Mouse (Mus musculus): Measurements from ENCODE around the gene Smagp. TPM values are rescaled to one million over a fixed set of nuclear protein-coding genes. Genes with fewer than 3 reads are reported as not detected.
A peak's percentile ranks its signal among the peaks of the same experiment; 100 is the strongest.

Smagp gene
- polyA plus RNA-seq, 1 experiment: 160 TPM

GRCm38 (mm10) chr15:100616221-100616620 lies 20.5 kb downstream of the Smagp start:
- TF ChIP-seq CTCF (conservative IDR thresholded peaks at IDR 0.05; ENCODE audit: insufficient read depth, insufficient read length, low read depth, low read length): no peak
- no peak for TF ChIP-seq POLR2A (IDR thresholded peaks at IDR 0.05; ENCODE audit: low read depth, low read length)
- Histone ChIP-seq H3K27me3 (replicated peaks; ENCODE audit: control insufficient read depth, insufficient read depth, low read length) (no peaks in the 10 kb centered on the region), H3K4me1 (ENCODE audit: control insufficient read depth, insufficient read depth, low read length) (peaks cover 13% of the 10 kb centered on the region; the same call in 1 of the 2 replicates), H3K27ac (ENCODE audit: insufficient read depth, low read depth, low read length) (peak overlapping the region; percentile 87), H3K36me3 (ENCODE audit: control insufficient read depth, insufficient read depth, low read length) (peaks cover 9% of the 10 kb centered on the region), H3K4me3 (ENCODE audit: insufficient read depth, low read depth, low read length) (peak overlapping the region; percentile 77)
- no peak for DNase-seq
- under 1% methylated on average over 19 of the region's 19 CpGs for WGBS

GRCm38 (mm10) chr15:100615825-100616220 lies 20.9 kb downstream of the Smagp start:
- peak; percentile 94 for DNase-seq
- peaks cover 9% of the 10 kb centered on the region for H3K36me3 ChIP-seq (ENCODE audit: control insufficient read depth, insufficient read depth, low read length)
- peaks cover 13% of the 10 kb centered on the region; the same call in 1 of the 2 replicates for H3K4me1 ChIP-seq (ENCODE audit: control insufficient read depth, insufficient read depth, low read length)
- H3K27ac ChIP-seq (ENCODE audit: insufficient read depth, low read depth, low read length): peak overlapping the region; percentile 87
- under 1% methylated on average over 41 of the region's 43 CpGs for WGBS
- TF ChIP-seq POLR2A (IDR thresholded peaks at IDR 0.05; ENCODE audit: low read depth, low read length) (no peak), CTCF (conservative IDR thresholded peaks at IDR 0.05; ENCODE audit: insufficient read depth, insufficient read length, low read depth, low read length) (no peak)
- H3K4me3 ChIP-seq (ENCODE audit: insufficient read depth, low read depth, low read length): peak overlapping the region; percentile 77
- H3K27me3 ChIP-seq (replicated peaks; ENCODE audit: control insufficient read depth, insufficient read depth, low read length): no peaks in the 10 kb centered on the region

GRCm38 (mm10) chr15:100614996-100615824 lies 21.5 kb downstream of the Smagp start, which contains the start of gene Dazap2:
Gene Dazap2 (plus strand): TSS chr15:100615349.
- peak within 1 kb of the TSS; percentile 87 for H3K27ac ChIP-seq (ENCODE audit: insufficient read depth, low read depth, low read length)
- peaks cover 13% of the 10 kb centered on the region; the same call in 1 of the 2 replicates for H3K4me1 ChIP-seq (ENCODE audit: control insufficient read depth, insufficient read depth, low read length)
- peak within 1 kb of the TSS; percentile 77 for H3K4me3 ChIP-seq (ENCODE audit: insufficient read depth, low read depth, low read length)
- TF ChIP-seq POLR2A (IDR thresholded peaks at IDR 0.05; ENCODE audit: low read depth, low read length): peak; percentile 91
- no peak for TF ChIP-seq CTCF (conservative IDR thresholded peaks at IDR 0.05; ENCODE audit: insufficient read depth, insufficient read length, low read depth, low read length)
- no peaks in the 10 kb centered on the region for H3K27me3 ChIP-seq (replicated peaks; ENCODE audit: control insufficient read depth, insufficient read depth, low read length)
- peaks cover 9% of the 10 kb centered on the region for H3K36me3 ChIP-seq (ENCODE audit: control insufficient read depth, insufficient read depth, low read length)
- peak; percentile 99 for DNase-seq
- 1% methylated on average over 91 of the region's 99 CpGs for WGBS

- Histone ChIP-seq H3K27me3 (replicated peaks; ENCODE audit: control insufficient read depth, insufficient read depth, low read length) (no peaks in the 10 kb centered on the region), H3K4me1 (ENCODE audit: control insufficient read depth, insufficient read depth, low read length) (peaks cover 13% of the 10 kb centered on the region; the same call in 1 of the 2 replicates), H3K4me3 (ENCODE audit: insufficient read depth, low read depth, low read length) (peak overlapping the region; percentile 67), H3K27ac (ENCODE audit: insufficient read depth, low read depth, low read length) (peak overlapping the region; percentile 85), H3K36me3 (ENCODE audit: control insufficient read depth, insufficient read depth, low read length) (peaks cover 8% of the 10 kb centered on the region)
- WGBS: 8% methylated on average over 43 of the region's 43 CpGs
- no peak for TF ChIP-seq POLR2A (IDR thresholded peaks at IDR 0.05; ENCODE audit: low read depth, low read length)
- TF ChIP-seq CTCF (conservative IDR thresholded peaks at IDR 0.05; ENCODE audit: insufficient read depth, insufficient read length, low read depth, low read length): no peak
- no peak for DNase-seq
Observed at GRCm38 (mm10) chr15:100614218-100614995, 22.3 kb downstream of the Smagp start.

GRCm38 (mm10) chr15:100613584-100613983 lies 23.2 kb downstream of the Smagp start:
- 7% methylated on average over 16 of the region's 16 CpGs for WGBS
- peaks cover 4% of the 10 kb centered on the region for H3K36me3 ChIP-seq (ENCODE audit: control insufficient read depth, insufficient read depth, low read length)
- peak; percentile 82 for DNase-seq
- H3K27me3 ChIP-seq (replicated peaks; ENCODE audit: control insufficient read depth, insufficient read depth, low read length): no peaks in the 10 kb centered on the region
- H3K4me3 ChIP-seq (ENCODE audit: insufficient read depth, low read depth, low read length): 0 out of 2 replicates have a peak overlapping the region, but pooled peaks have one; percentile 11
- H3K4me1 ChIP-seq (ENCODE audit: control insufficient read depth, insufficient read depth, low read length): peaks cover 13% of the 10 kb centered on the region; the same call in 1 of the 2 replicates
- TF ChIP-seq CTCF (conservative IDR thresholded peaks at IDR 0.05; ENCODE audit: insufficient read depth, insufficient read length, low read depth, low read length) (peak; percentile 89), POLR2A (IDR thresholded peaks at IDR 0.05; ENCODE audit: low read depth, low read length) (no peak)
- no peak overlapping the region for H3K27ac ChIP-seq (ENCODE audit: insufficient read depth, low read depth, low read length)

GRCm38 (mm10) chr15:100612432-100612831 lies 24.3 kb downstream of the Smagp start:
- peaks cover 1% of the 10 kb centered on the region; the same call in 1 of the 2 replicates for H3K36me3 ChIP-seq (ENCODE audit: control insufficient read depth, insufficient read depth, low read length)
- DNase-seq: peak; percentile 45
- TF ChIP-seq POLR2A (IDR thresholded peaks at IDR 0.05; ENCODE audit: low read depth, low read length): no peak
- TF ChIP-seq CTCF (conservative IDR thresholded peaks at IDR 0.05; ENCODE audit: insufficient read depth, insufficient read length, low read depth, low read length): peak; percentile 52
- H3K4me3 ChIP-seq (ENCODE audit: insufficient read depth, low read depth, low read length): no peak overlapping the region
- H3K4me1 ChIP-seq (ENCODE audit: control insufficient read depth, insufficient read depth, low read length): peaks cover 13% of the 10 kb centered on the region; the same call in 1 of the 2 replicates
- no peak overlapping the region for H3K27ac ChIP-seq (ENCODE audit: insufficient read depth, low read depth, low read length)
- WGBS: 70% methylated on average over 2 of the region's 2 CpGs
- H3K27me3 ChIP-seq (replicated peaks; ENCODE audit: control insufficient read depth, insufficient read depth, low read length): no peaks in the 10 kb centered on the region
